Mouse (Mus musculus): ENCODE measurements at regions not wholly inside any gene's neighbourhood (a gene's known extent, or its start where the extent isn't known, plus 50 kb on each side); places are given as distances from the start of the nearest gene placed in this dataset.

- Histone ChIP-seq H3K4me2 (no peak overlapping the region), H3K9ac (no peak overlapping the region), H3K4me1 (no peaks in the 10 kb centered on the region), H3K27me3 (no peaks in the 10 kb centered on the region), H3K4me3 (no peak overlapping the region), H3K27ac (no peak overlapping the region), H3K9me3 (no peaks in the 10 kb centered on the region), H3K36me3 (no peaks in the 10 kb centered on the region)
- 64% methylated on average over 3 of the region's 3 CpGs for WGBS
- ATAC-seq (ENCODE audit: insufficient number of reproducible peaks, low FRiP score, low TSS enrichment, low read depth): no peak
Measured at GRCm38 (mm10) chr3:139135371-139135770, 60.4 kb upstream of the Rap1gds1 start.

GRCm38 (mm10) chr3:139136044-139136443 lies 61.0 kb upstream of the Rap1gds1 start:
- no peak for ATAC-seq (ENCODE audit: insufficient number of reproducible peaks, low FRiP score, low TSS enrichment, low read depth)
- no peaks in the 10 kb centered on the region for H3K36me3 ChIP-seq
- no peak overlapping the region for H3K4me2 ChIP-seq
- no peaks in the 10 kb centered on the region for H3K27me3 ChIP-seq
- 92% methylated on average over 2 of the region's 2 CpGs for WGBS
- no peak overlapping the region for H3K27ac ChIP-seq
- no peaks in the 10 kb centered on the region for H3K4me1 ChIP-seq
- no peaks in the 10 kb centered on the region for H3K9me3 ChIP-seq
- H3K4me3 ChIP-seq: no peak overlapping the region
- no peak overlapping the region for H3K9ac ChIP-seq

- Histone ChIP-seq H3K4me2 (no peak overlapping the region), H3K4me3 (no peak overlapping the region), H3K4me1 (no peaks in the 10 kb centered on the region), H3K36me3 (no peaks in the 10 kb centered on the region), H3K9me3 (no peaks in the 10 kb centered on the region), H3K27me3 (no peaks in the 10 kb centered on the region), H3K9ac (no peak overlapping the region), H3K27ac (no peak overlapping the region)
- ATAC-seq (ENCODE audit: insufficient number of reproducible peaks, low FRiP score, low TSS enrichment, low read depth): peak; percentile 24; the same call in 1 of the 2 replicates
- WGBS: 63% methylated on average over 3 of the region's 3 CpGs
Measured at GRCm38 (mm10) chr3:139152654-139153053, 52.8 kb upstream of the Stpg2 start.

GRCm38 (mm10) chr3:139154294-139154693 lies 51.2 kb upstream of the Stpg2 start:
- WGBS: 61% methylated on average over 1 of the region's 1 CpGs
- Histone ChIP-seq H3K4me1 (no peaks in the 10 kb centered on the region), H3K9ac (no peak overlapping the region)

More at GRCm38 (mm10) chr3:139154294-139154693, 51.2 kb upstream of the Stpg2 start:
- no peak overlapping the region for H3K4me3 ChIP-seq
- no peak overlapping the region for H3K27ac ChIP-seq
- no peak for ATAC-seq (ENCODE audit: insufficient number of reproducible peaks, low FRiP score, low TSS enrichment, low read depth)
- no peaks in the 10 kb centered on the region for H3K27me3 ChIP-seq
- H3K4me2 ChIP-seq: no peak overlapping the region
- H3K9me3 ChIP-seq: no peaks in the 10 kb centered on the region
- no peaks in the 10 kb centered on the region for H3K36me3 ChIP-seq
